Mouse (Mus musculus) midbrain, embryonic 11.5 days (tissue): ENCODE data around the gene Gaa. TPM values are rescaled to one million over a fixed set of nuclear protein-coding genes. Genes with fewer than 3 reads are reported as not detected.
"Not testable (repeated sequence)": the region's sequence is repeated elsewhere in the genome, so short reads cannot be mapped to it uniquely, and the experiment has no call there.

Experiments used
- ATAC-seq: fragments of 200-750 bp; cut with Nextera tagmentation; 2 replicates; pipeline ENCODE4 v1.8.0; 2017; ENCODE audit warnings: moderate TSS enrichment, moderate library complexity; ENCODE audit not compliant: low FRiP score
- DNase-seq: peaks from one replicate; pipeline ENCODE4 v3.0.0; 2015; ENCODE audit warnings: low spot score; ENCODE audit errors: missing footprints
- H3K27ac ChIP-seq: fragments of 300-500 bp; sonication (generic); 2 replicates; pipeline ENCODE4 v1.5.1; 2014; ENCODE audit warnings: low read depth, low read length
- H3K27me3 ChIP-seq: fragments of 300-500 bp; sonication (generic); 2 replicates; pipeline ENCODE4 v1.6.1; 2014; ENCODE audit warnings: mild to moderate bottlenecking, low read length, moderate library complexity, mixed read lengths; ENCODE audit not compliant: control insufficient read depth, insufficient read depth
- H3K36me3 ChIP-seq: fragments of 300-500 bp; sonication (generic); 2 replicates; pipeline ENCODE4 v1.6.1; 2014; ENCODE audit warnings: mild to moderate bottlenecking, low read length, moderate library complexity, mixed read lengths; ENCODE audit not compliant: control insufficient read depth, insufficient read depth
- H3K4me1 ChIP-seq: fragments of 300-500 bp; sonication (generic); 2 replicates; pipeline ENCODE4 v1.6.1; 2014; ENCODE audit warnings: low read length; ENCODE audit not compliant: control insufficient read depth, insufficient read depth
- H3K4me2 ChIP-seq: fragments of 300-500 bp; sonication (generic); 2 replicates; pipeline ENCODE4 v1.6.1; 2014; ENCODE audit warnings: mild to moderate bottlenecking, moderate library complexity
- H3K4me3 ChIP-seq: fragments of 300-500 bp; sonication (generic); 2 replicates; pipeline ENCODE4 v1.5.1; 2014; ENCODE audit warnings: low read depth, low read length
- H3K9ac ChIP-seq: fragments of 300-500 bp; sonication (generic); 2 replicates; pipeline ENCODE4 v1.6.1; 2014; ENCODE audit warnings: low read length
- H3K9me3 ChIP-seq: fragments of 300-500 bp; sonication (generic); 2 replicates; pipeline ENCODE4 v1.6.1; 2016; ENCODE audit warnings: low read length; ENCODE audit not compliant: control insufficient read depth
- WGBS: fragments of 180-500 bp; shearing (Covaris S2); extraction: QIAGEN DNeasy Blood & Tissue Kit; methylation state at CpG from one replicate; pipeline ENCODE4 v1.1.7; 2014; 5-methylcytosine and 5-hydroxymethylcytosine counted together
- polyA plus RNA-seq: library from polyadenylated mRNA; unstranded; fragments of >200 nt; fragmentation: Nextera tagmentation; extraction: Ambion mirVana; gene quantifications from 2 replicates; pipeline ENCODE4 v1.2.1, GENCODE M21; 2014

The Gaa gene
- polyA plus RNA-seq, 1 experiment from 2014 or later, result 19.0 TPM

DNA sequence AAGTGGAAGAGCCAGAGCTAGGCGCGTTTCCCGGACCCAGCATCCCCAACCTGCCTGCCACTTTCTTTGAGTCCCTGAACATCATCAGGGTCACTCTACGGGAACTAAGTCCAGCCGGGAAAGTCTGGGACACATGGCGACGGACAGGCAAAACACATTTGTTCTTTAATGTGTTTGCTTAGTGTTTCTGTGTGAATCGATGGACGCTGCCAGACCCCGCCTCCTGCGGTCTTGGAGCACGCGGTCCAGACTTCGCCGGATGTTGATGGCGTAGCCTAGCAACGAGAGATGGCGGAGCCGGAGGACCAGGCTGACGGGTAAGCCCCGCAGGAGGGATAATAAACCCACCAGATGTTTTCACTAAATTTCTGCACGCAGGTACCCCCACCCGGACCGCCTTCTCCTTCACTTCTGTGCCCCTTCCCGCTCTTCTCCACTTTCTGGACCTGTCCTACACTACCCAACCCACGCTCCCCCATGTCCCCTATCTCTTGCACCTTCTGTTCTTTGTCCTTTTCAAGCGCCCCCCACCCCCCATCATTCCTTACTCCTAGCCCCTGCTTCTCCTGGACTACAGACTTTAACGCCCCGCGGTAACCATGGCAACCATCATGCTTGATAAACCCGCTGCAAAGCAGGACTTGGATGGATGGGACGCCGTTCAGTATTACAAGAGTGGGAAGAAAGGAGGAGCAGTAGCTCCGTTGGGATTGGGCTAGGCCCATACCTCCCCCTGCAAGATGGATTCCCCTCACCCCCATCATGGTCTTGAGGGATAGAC lies 38.7 kb upstream of the Gaa start:
- Histone ChIP-seq H3K4me1 (peaks cover 27% of the 10 kb centered on the region), H3K9me3 (no peaks in the 10 kb centered on the region), H3K4me2 (peak overlapping the region; percentile 99), H3K27ac (peak overlapping the region; percentile 84), H3K36me3 (peaks cover 4% of the 10 kb centered on the region; the same call in 1 of the 2 replicates), H3K27me3 (no peaks in the 10 kb centered on the region), H3K4me3 (peak overlapping the region; percentile 77), H3K9ac (peak overlapping the region; percentile 93)
- ATAC-seq (peak; percentile 92), DNase-seq (peak; percentile 98)
- WGBS, result 2% methylated on average over 34 of the region's 34 CpGs

DNA sequence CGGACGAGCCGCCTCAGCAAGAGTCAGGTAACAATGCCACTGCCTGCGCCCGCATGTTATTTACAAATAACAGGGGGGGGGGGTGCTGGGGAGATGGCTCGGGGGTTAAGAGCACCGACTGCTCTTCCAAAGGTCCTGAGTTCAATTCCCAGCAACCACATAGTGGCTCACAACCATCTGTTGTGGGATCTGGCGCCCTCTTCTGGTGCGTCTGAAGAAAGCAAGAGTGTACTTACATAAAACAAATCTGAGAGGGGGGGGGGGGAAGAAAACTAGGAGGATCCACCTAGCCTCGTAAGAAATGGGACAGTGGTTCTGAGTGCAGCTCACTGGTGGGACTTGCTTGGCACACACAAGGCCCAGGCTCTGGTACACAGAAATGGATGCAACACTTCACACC lies 32.9 kb upstream of the Gaa start:
- Histone ChIP-seq H3K36me3 (peaks cover 9% of the 10 kb centered on the region; the same call in 1 of the 2 replicates), H3K4me2 (no peak overlapping the region), H3K4me3 (no peak overlapping the region), H3K9me3 (no peaks in the 10 kb centered on the region), H3K27ac (no peak overlapping the region), H3K4me1 (peaks cover 5% of the 10 kb centered on the region), H3K9ac (no peak overlapping the region), H3K27me3 (no peaks in the 10 kb centered on the region)
- WGBS, result 93% methylated on average over 10 of the region's 10 CpGs
- DNase-seq (no peak), ATAC-seq (no peak)

- Histone ChIP-seq H3K4me2 (no peak overlapping the region), H3K36me3 (peaks cover 9% of the 10 kb centered on the region; the same call in 1 of the 2 replicates), H3K4me1 (no peaks in the 10 kb centered on the region), H3K27me3 (no peaks in the 10 kb centered on the region), H3K27ac (no peak overlapping the region), H3K9me3 (no peaks in the 10 kb centered on the region), H3K4me3 (no peak overlapping the region), H3K9ac (no peak overlapping the region)
- peak; percentile 97 for DNase-seq
- no peak for ATAC-seq
- WGBS, result 90% methylated on average over 4 of the region's 4 CpGs
Measured at GRCm38 (mm10) chr11:119235596-119235995, 32.1 kb upstream of the Gaa start.

- DNase-seq, result no peak
- no peaks in the 10 kb centered on the region for H3K9me3 ChIP-seq
- H3K4me2 ChIP-seq, result no peak overlapping the region
- H3K36me3 ChIP-seq, result peaks cover 9% of the 10 kb centered on the region; the same call in 1 of the 2 replicates
- H3K4me1 ChIP-seq, result no peaks in the 10 kb centered on the region
- no peak for ATAC-seq
- H3K9ac ChIP-seq, result no peak overlapping the region
- no peak overlapping the region for H3K4me3 ChIP-seq
- no peaks in the 10 kb centered on the region for H3K27me3 ChIP-seq
- 55% methylated on average over 8 of the region's 8 CpGs for WGBS
- H3K27ac ChIP-seq, result no peak overlapping the region
Measured at GRCm38 (mm10) chr11:119236354-119236753, 31.3 kb upstream of the Gaa start.

- peaks cover 9% of the 10 kb centered on the region; the same call in 1 of the 2 replicates for H3K36me3 ChIP-seq
- H3K9ac ChIP-seq, result no peak overlapping the region
- H3K27ac ChIP-seq, result no peak overlapping the region
- WGBS, result 78% methylated on average over 3 of the region's 3 CpGs
- H3K4me3 ChIP-seq, result no peak overlapping the region
- no peaks in the 10 kb centered on the region for H3K27me3 ChIP-seq
- no peak for ATAC-seq
- no peak for DNase-seq
- H3K4me1 ChIP-seq, result no peaks in the 10 kb centered on the region
- H3K4me2 ChIP-seq, result no peak overlapping the region
- no peaks in the 10 kb centered on the region for H3K9me3 ChIP-seq
Measured at GRCm38 (mm10) chr11:119237007-119237406, 30.7 kb upstream of the Gaa start.

DNA sequence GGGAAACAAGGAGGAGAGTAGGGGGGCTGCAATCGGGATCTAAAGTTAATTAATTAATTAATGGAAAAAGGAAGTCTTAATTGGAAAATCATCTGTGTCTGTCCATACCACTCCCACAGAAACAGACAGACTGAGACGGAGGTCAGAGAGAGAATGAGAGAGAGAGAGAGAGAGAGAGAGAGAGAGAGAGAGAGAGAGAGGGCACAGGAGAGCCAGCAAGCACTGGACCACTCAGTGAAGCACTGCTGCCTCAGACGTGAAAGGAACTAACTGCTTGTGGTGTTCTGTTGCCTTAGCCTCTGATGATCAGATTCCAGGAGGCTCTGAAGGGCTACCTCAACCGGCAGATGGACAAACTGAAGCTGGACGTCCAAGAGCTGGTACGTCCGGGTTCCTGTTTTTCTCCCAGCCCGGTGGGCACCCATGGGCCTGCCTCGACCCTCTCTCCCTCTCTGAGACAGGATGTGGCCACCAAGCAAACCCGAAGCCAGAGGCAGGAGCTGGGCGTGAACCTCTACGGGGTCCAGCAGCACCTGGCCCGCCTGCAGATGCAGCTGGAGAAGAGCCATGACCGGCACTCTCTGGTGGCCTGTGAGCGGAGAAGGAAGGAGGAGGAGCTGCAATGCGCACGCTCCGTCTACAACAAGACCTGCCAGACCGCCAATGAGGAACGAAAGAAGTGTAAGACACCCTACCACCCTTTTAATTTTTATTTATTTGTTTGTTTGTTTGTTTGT lies 30.0 kb upstream of the Gaa start:
- no peak for DNase-seq
- Histone ChIP-seq H3K36me3 (0 out of 2 replicates have a peak, but pooled peaks cover 5% of the 10 kb centered on the region), H3K4me3 (no peak overlapping the region), H3K9me3 (no peaks in the 10 kb centered on the region), H3K9ac (no peak overlapping the region), H3K4me2 (peak overlapping the region; percentile 35), H3K27ac (no peak overlapping the region), H3K27me3 (no peaks in the 10 kb centered on the region), H3K4me1 (no peaks in the 10 kb centered on the region)
- ATAC-seq, result peak; percentile 51
- 41% methylated on average over 20 of the region's 20 CpGs for WGBS

DNA sequence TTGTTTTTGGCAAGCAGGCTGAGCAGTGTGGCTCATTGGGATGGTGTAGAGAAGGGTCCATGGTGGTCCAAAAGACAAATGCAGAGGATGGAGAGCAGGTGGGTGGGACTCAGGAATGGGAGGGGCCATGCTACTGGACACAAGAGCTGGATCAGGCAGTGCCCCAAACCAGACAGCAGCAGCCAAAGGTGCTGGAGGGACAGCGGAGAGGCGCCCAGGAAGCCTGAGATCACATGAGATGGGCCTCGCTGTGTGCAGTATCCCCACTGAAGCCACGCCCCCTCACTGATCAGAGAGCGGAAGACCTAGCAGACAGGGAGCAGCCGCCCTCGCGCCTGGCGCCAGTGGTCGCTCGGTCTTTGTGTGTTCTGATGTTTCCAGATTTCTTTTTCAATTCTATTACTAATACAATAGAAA lies 29.4 kb upstream of the Gaa start:
- Histone ChIP-seq H3K4me1 (no peaks in the 10 kb centered on the region), H3K27ac (peak overlapping the region; percentile 6; the same call in 1 of the 2 replicates), H3K36me3 (peaks cover 6% of the 10 kb centered on the region; the same call in 1 of the 2 replicates), H3K27me3 (no peaks in the 10 kb centered on the region), H3K4me3 (no peak overlapping the region), H3K9ac (0 out of 2 replicates have a peak overlapping the region, but pooled peaks have one; percentile 26), H3K9me3 (no peaks in the 10 kb centered on the region), H3K4me2 (peak overlapping the region; percentile 35)
- peak; percentile 90 for DNase-seq
- 30% methylated on average over 11 of the region's 11 CpGs for WGBS
- ATAC-seq, result peak; percentile 77

DNA sequence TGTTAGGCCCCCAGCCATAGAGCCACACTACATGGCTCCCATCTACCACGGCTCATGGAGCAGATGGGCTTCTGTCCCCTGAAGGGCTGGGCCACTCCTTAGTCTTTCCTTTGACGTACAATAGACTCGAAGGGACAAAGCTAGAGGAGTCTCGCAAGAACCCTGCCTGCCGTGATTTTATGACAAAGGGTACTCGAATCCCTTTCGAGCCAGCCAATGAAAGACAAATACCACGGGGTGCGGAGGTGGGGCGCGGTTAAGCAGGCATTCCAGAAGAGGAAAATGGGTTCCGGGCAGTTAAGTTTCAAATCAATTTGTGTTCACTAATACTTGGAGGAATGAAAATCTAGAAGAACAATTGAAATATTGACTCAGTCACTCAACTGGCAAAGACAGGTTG lies 28.2 kb upstream of the Gaa start:
- Histone ChIP-seq H3K36me3 (peaks cover 7% of the 10 kb centered on the region; the same call in 1 of the 2 replicates), H3K9ac (no peak overlapping the region), H3K4me2 (no peak overlapping the region), H3K27me3 (no peaks in the 10 kb centered on the region), H3K4me1 (no peaks in the 10 kb centered on the region), H3K4me3 (no peak overlapping the region), H3K9me3 (no peaks in the 10 kb centered on the region), H3K27ac (no peak overlapping the region)
- no peak for ATAC-seq
- WGBS, result 91% methylated on average over 12 of the region's 12 CpGs
- DNase-seq, result no peak

GRCm38 (mm10) chr11:119245543-119245942 lies 22.1 kb upstream of the Gaa start:
- H3K4me1 ChIP-seq, H3K27ac ChIP-seq, H3K36me3 ChIP-seq, H3K9ac ChIP-seq, DNase-seq, H3K4me3 ChIP-seq, H3K9me3 ChIP-seq, ATAC-seq, H3K4me2 ChIP-seq, H3K27me3 ChIP-seq: not testable (repeated sequence)
- 96% methylated on average over 6 of the region's 6 CpGs for WGBS
